Mouse (Mus musculus) ES-E14 (cell line): ENCODE results near the gene Rnaseh1. TPM values are rescaled to one million over a fixed set of nuclear protein-coding genes. Genes with fewer than 3 reads are reported as not detected.

ENCODE experiments used
- DNase-seq: peaks from one replicate; pipeline ENCODE4 v3.0.0-alpha.2; 2013; ENCODE audit warnings: low read depth, low spot score
- H3K27ac ChIP-seq: 2 replicates; pipeline ENCODE4 v1.5.1; 2012; ENCODE audit warnings: low read depth, mild to moderate bottlenecking, low read length, moderate library complexity, mixed read lengths; ENCODE audit not compliant: poor library complexity, insufficient read depth, severe bottlenecking
- H3K36me3 ChIP-seq: 2 replicates; pipeline ENCODE4 v1.6.1; 2012; ENCODE audit warnings: mild to moderate bottlenecking, low read length, moderate library complexity, mixed read lengths; ENCODE audit not compliant: control insufficient read depth, poor library complexity, insufficient read depth, severe bottlenecking
- H3K4me1 ChIP-seq, 2 experiments: fragments of 150-350 bp in 1 of 2; sonication (generic) in 1 of 2; 2 replicates each; pipeline ENCODE4 v1.6.1; 2012; ENCODE audit warnings: low read length in 2 of 2, mild to moderate bottlenecking in 1 of 2, mixed read lengths in 1 of 2; ENCODE audit not compliant: control insufficient read depth in 2 of 2, insufficient read depth in 2 of 2, poor library complexity in 1 of 2
- H3K4me3 ChIP-seq, 2 experiments: fragments of 150-350 bp in 1 of 2; sonication (generic) in 1 of 2; 2 replicates each; pipeline ENCODE4 v1.5.1; 2012; ENCODE audit warnings: low read length in 2 of 2, low read depth in 1 of 2, mild to moderate bottlenecking in 1 of 2, mixed read lengths in 1 of 2; ENCODE audit not compliant: insufficient read depth in 1 of 2, poor library complexity in 1 of 2, severe bottlenecking in 1 of 2
- H3K9ac ChIP-seq: 2 replicates; pipeline ENCODE4 v1.6.1; 2012; ENCODE audit warnings: low read depth, mild to moderate bottlenecking, low read length, mixed read lengths; ENCODE audit not compliant: poor library complexity, insufficient read depth, severe bottlenecking
- H3K9me3 ChIP-seq: fragments of 150-350 bp; sonication (generic); 2 replicates; pipeline ENCODE4 v1.6.1; 2012; ENCODE audit warnings: low read depth, mild to moderate bottlenecking, low read length; ENCODE audit not compliant: control insufficient read depth, insufficient read depth
- CHD2 ChIP-seq: IDR thresholded peaks from 2 replicates; pipeline ENCODE4 v1.6.1; 2014; ENCODE audit warnings: mild to moderate bottlenecking, low read depth, low read length, inconsistent platforms
- HCFC1 ChIP-seq: IDR thresholded peaks from 2 replicates; pipeline ENCODE4 v1.6.1; 2012; ENCODE audit warnings: low read length, inconsistent platforms, borderline replicate concordance; ENCODE audit not compliant: insufficient read depth
- MAFK ChIP-seq: IDR thresholded peaks from 2 replicates; pipeline ENCODE4 v1.6.1; 2014; ENCODE audit warnings: mild to moderate bottlenecking, low read depth, low read length, inconsistent platforms; ENCODE audit not compliant: insufficient read depth
- ZC3H11A ChIP-seq: IDR thresholded peaks from 2 replicates; pipeline ENCODE4 v1.6.1; 2012; ENCODE audit warnings: low read depth, mild to moderate bottlenecking, inconsistent platforms, low read length, borderline replicate concordance
- ZNF384 ChIP-seq: IDR thresholded peaks from 2 replicates; pipeline ENCODE4 v1.6.1; 2012; ENCODE audit warnings: low read depth, low read length, inconsistent platforms
- in situ Hi-C, 2 experiments: fragments of 600-800 bp; cut with MboI; formaldehyde crosslinking; loops; one replicate each; pipeline ENCODE4 v1.15.1; 2025; ENCODE audit warnings: low sequenced_read_pairs in 2 of 2, inconsistent platforms in 1 of 2; ENCODE audit not compliant: unreplicated experiment in 2 of 2
- total RNA-seq: library from RNA; depleted of rRNA; stranded (reverse); fragments of 300-350 nt; gene quantifications from 2 replicates; pipeline ENCODE4 v1.2.3, GENCODE M21; 2012

The Rnaseh1 gene
- total RNA-seq, 1 experiment, result 29.5 TPM

DNA sequence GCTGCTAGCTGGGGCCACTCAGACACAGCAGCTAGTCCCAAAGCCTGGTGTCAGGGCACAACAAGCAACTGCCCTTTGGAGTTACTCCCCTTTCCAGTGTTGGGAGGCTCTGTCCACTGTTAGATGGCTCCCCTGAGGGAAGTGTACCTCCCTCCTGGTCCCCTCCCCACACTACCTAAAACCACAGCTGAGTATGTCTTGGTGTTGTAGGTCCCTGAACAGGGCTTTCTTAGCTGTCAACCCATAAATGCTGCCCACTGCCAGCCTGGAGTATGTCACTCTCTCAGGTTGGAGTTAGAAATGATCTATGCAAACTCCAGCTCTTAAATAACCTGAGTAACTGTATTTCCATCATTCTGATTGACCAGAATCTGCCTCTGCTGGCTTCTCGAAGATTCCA lies 26.8 kb upstream of the Rnaseh1 start:
- TF ChIP-seq ZNF384, result no peak
- TF ChIP-seq HCFC1, result no peak
- TF ChIP-seq CHD2, result no peak
- no peak for TF ChIP-seq ZC3H11A
- Histone ChIP-seq H3K4me3 (no peak overlapping the region), H3K36me3 (no peaks in the 10 kb centered on the region), H3K9me3 (no peaks in the 10 kb centered on the region), H3K4me1 (no peaks in the 10 kb centered on the region), H3K27ac (no peak overlapping the region), H3K9ac (no peak overlapping the region)
- DNase-seq, result no peak
- in situ Hi-C loops, result no loop called here

DNA sequence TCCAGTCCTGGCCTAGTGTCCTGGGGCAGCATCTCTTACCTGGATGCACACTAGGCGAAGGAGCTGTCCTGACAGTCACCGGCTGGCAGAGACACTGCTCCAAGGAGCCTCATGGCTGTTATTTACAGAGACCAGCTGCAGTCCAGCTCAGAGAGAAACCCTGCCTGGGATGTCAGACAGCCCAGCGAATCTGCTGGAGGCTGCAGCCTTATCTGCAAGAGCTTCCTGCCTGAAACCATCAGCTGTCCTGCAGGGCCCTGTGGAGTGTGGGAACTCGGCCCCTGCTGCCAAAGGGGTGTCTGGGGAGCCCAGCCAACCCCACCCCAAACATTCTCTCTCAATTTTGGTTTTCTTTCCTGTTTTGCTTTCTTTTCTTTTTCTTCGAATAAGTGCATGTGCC lies 26.2 kb upstream of the Rnaseh1 start, which contains the start of gene Colec11:
TSS of gene Colec11 (minus strand) at position 183 of the 400 bp plus-strand sequence.
- Histone ChIP-seq H3K27ac (no peak within 1 kb of the TSS), H3K9ac (no peak within 1 kb of the TSS), H3K4me1 (no peaks in the 10 kb centered on the region), H3K9me3 (no peaks in the 10 kb centered on the region), H3K4me3 (no peak within 1 kb of the TSS), H3K36me3 (no peaks in the 10 kb centered on the region)
- in situ Hi-C loops, result no loop called here
- TF ChIP-seq CHD2, result no peak
- no peak for TF ChIP-seq ZC3H11A
- TF ChIP-seq MAFK, result no peak
- no peak for TF ChIP-seq HCFC1
- TF ChIP-seq ZNF384, result no peak
- no peak for DNase-seq

DNA sequence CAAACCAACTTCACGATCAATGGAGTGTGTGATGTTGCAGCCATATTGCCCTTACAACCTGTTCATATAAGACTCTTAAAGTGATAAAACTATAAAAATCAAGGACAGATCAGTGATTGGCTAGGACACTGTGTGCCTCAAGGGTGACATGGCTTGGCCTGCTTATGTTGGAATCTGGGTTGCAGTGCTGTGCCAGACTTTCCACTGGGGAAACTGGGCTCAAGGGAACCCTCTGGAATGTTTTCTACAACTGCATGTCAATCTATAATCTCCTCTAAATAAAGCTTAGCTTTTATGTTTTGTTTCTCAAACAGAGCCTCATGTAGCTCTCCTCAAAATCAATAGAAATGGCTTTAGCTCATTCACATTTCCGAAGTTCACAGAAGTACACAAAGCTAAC lies 25.2 kb upstream of the Rnaseh1 start:
- DNase-seq, result no peak
- Histone ChIP-seq H3K4me3 (no peak overlapping the region), H3K9ac (no peak overlapping the region), H3K4me1 (no peaks in the 10 kb centered on the region), H3K9me3 (no peaks in the 10 kb centered on the region), H3K36me3 (peaks cover 3% of the 10 kb centered on the region), H3K27ac (no peak overlapping the region)
- TF ChIP-seq HCFC1, result no peak
- TF ChIP-seq CHD2, result no peak
- TF ChIP-seq MAFK, result no peak
- TF ChIP-seq ZNF384, result no peak
- TF ChIP-seq ZC3H11A, result no peak
- in situ Hi-C loops, result no loop called here

DNA sequence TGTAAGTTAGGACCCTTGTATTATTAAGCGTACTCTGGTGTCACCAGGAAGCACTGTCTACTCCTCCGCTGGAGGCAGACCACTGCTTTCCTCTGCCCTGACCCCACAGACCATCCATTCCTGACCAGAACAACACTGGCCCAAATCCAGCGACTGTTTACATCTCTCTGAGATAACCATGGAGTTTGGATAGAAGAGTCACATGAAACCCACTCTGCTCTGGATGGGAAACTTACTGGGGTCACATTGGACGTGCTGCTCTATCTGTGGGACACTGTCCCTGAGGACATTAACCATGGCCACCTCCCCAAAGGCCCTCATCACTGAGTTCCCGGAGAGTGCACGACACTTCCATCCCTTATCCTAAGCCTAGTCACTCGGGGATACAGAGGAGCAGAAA lies 24.0 kb upstream of the Rnaseh1 start:
- peaks cover 14% of the 10 kb centered on the region for H3K36me3 ChIP-seq
- no peak for TF ChIP-seq ZC3H11A
- TF ChIP-seq ZNF384, result no peak
- TF ChIP-seq MAFK, result no peak
- TF ChIP-seq HCFC1, result no peak
- TF ChIP-seq CHD2, result no peak
- H3K9ac ChIP-seq, result no peak overlapping the region
- H3K4me3 ChIP-seq, result no peak overlapping the region
- in situ Hi-C loops, result no loop called here
- DNase-seq, result no peak
- H3K4me1 ChIP-seq, result peaks cover 0 to 2% of the 10 kb centered on the region in 2 experiments; a peak in 1 of 4 replicates
- H3K9me3 ChIP-seq, result no peaks in the 10 kb centered on the region
- H3K27ac ChIP-seq, result no peak overlapping the region

DNA sequence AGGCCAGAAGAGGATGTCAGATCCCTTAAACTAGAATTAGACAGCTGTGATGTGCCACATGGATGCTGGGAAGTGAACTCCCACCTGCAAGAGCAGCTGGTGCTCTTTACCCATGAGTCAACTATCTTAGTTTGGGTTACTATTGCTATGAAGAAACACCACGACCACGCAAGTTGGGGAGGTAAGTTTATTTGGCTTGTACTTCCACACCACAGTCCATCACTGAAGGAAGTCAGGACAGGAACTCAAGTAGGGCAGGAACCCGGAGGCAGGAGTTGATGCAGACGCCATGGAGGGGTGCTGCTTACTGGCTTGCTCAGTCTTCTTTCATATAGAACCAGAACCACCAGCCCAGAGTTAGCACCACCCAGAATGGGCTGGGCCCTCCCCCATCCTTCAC lies 22.3 kb upstream of the Rnaseh1 start:
- no peak for DNase-seq
- Histone ChIP-seq H3K9ac (no peak overlapping the region), H3K4me1 (peaks cover 0 to 2% of the 10 kb centered on the region in 2 experiments; a peak in 1 of 4 replicates), H3K27ac (no peak overlapping the region), H3K4me3 (no peak overlapping the region), H3K36me3 (peaks cover 29% of the 10 kb centered on the region), H3K9me3 (no peaks in the 10 kb centered on the region)
- TF ChIP-seq MAFK, result no peak
- no peak for TF ChIP-seq HCFC1
- no peak for TF ChIP-seq ZNF384
- no peak for TF ChIP-seq CHD2
- no peak for TF ChIP-seq ZC3H11A
- in situ Hi-C loops, result no loop called here
